Mouse (Mus musculus) C2C12 (cell line): ENCODE results near the gene Dock1. TPM values are rescaled to one million over a fixed set of nuclear protein-coding genes. Genes with fewer than 3 reads are reported as not detected.
A peak's percentile ranks its signal among the peaks of the same experiment; 100 is the strongest.

Experiments
- H3K27me3 ChIP-seq: one replicate; pipeline ENCODE4 v1.6.1; 2011; ENCODE audit not compliant: control insufficient read depth, insufficient read depth, insufficient read length
- H3K36me3 ChIP-seq: one replicate; pipeline ENCODE4 v1.6.1; 2011; ENCODE audit not compliant: control insufficient read depth, insufficient read depth
- H3K4me3 ChIP-seq: one replicate; pipeline ENCODE4 v1.5.1; 2011; ENCODE audit warnings: mild to moderate bottlenecking, control low read depth; ENCODE audit not compliant: poor library complexity, insufficient read depth, severe bottlenecking
- H3K79me2 ChIP-seq: one replicate; pipeline ENCODE4 v1.6.1; 2011; ENCODE audit not compliant: control insufficient read depth, insufficient read depth
- H3K79me3 ChIP-seq: one replicate; pipeline ENCODE4 v1.6.1; 2011; ENCODE audit warnings: low read depth, control low read depth
- H3ac ChIP-seq: one replicate; pipeline ENCODE3; 2011; ENCODE audit warnings: low read depth; ENCODE audit not compliant: control insufficient read depth, insufficient read length
- CEBPB ChIP-seq: IDR thresholded peaks from one replicate; pipeline ENCODE4 v1.6.1; 2011; ENCODE audit warnings: low read depth, mild to moderate bottlenecking, control low read depth, moderate library complexity
- CTCF ChIP-seq: IDR thresholded peaks from one replicate; pipeline ENCODE4 v1.5.1; 2011; ENCODE audit not compliant: control insufficient read depth, insufficient read depth, insufficient read length
- FOSL1 ChIP-seq: IDR thresholded peaks from one replicate; pipeline ENCODE4 v1.8.0; 2011; ENCODE audit warnings: mild to moderate bottlenecking, low read length; ENCODE audit not compliant: poor library complexity, insufficient read depth, severe bottlenecking
- MAX ChIP-seq: IDR thresholded peaks from one replicate; pipeline ENCODE4 v1.6.1; 2011; ENCODE audit warnings: mild to moderate bottlenecking, control low read depth
- MYOD1 ChIP-seq: IDR thresholded peaks from one replicate; pipeline ENCODE4 v1.6.1; 2011; ENCODE audit warnings: low read depth; ENCODE audit not compliant: control insufficient read depth, insufficient read length
- MYOG ChIP-seq: IDR thresholded peaks from one replicate; pipeline ENCODE4 v1.6.1; 2011; ENCODE audit not compliant: control insufficient read depth, insufficient read length; ENCODE audit errors: extremely low read depth
- USF1 ChIP-seq: IDR thresholded peaks from one replicate; pipeline ENCODE4 v1.6.1; 2011; ENCODE audit warnings: low read depth, mild to moderate bottlenecking, control low read depth, moderate library complexity
- long read RNA-seq, 2 experiments: library from polyadenylated mRNA; unstranded; transcript quantifications; one replicate each; pipeline ENCODE4 v2.0.0; 2019 to 2020
- polyA plus RNA-seq: library from polyadenylated mRNA; unstranded; fragments of >200 nt; fragmentation: generic; extraction: Trizol; gene quantifications from one replicate; pipeline ENCODE4 v1.2.1, GENCODE M21; 2012; ENCODE audit warnings: missing spikeins

The Dock1 gene
- polyA plus RNA-seq, result 12.1 TPM
- long read RNA-seq, experiment 1, partial matches to known transcripts, result 12 of 14 reads
- long read RNA-seq, experiment 1, other reads (novel, unspliced or antisense), result 1 of 14 reads
- long read RNA-seq, experiment 2, full-length matches to known transcripts, result 21 of 58 reads
- long read RNA-seq, experiment 2, partial matches to known transcripts, result 24 of 58 reads
- long read RNA-seq, experiment 2, other reads (novel, unspliced or antisense), result 13 of 58 reads

- TF ChIP-seq MYOG (no peak), CTCF (no peak), FOSL1 (no peak), MAX (peak; percentile 72)
- Histone ChIP-seq H3K36me3 (no peaks in the 10 kb centered on the region), H3ac (peak within 1 kb of the TSS; percentile 83), H3K4me3 (peak within 1 kb of the TSS; percentile 53), H3K79me3 (peaks cover 18% of the 10 kb centered on the region), H3K27me3 (no peaks in the 10 kb centered on the region), H3K79me2 (peaks cover 49% of the 10 kb centered on the region)
Measured at GRCm38 (mm10) chr7:134670312-134671002, at the start of gene Dock1. Gene Dock1, plus strand, starts transcription at chr7:134670654.

GRCm38 (mm10) chr7:134627906-134628305 lies 42.5 kb upstream of the Dock1 start:
- Histone ChIP-seq H3K27me3 (no peaks in the 10 kb centered on the region), H3K36me3 (no peaks in the 10 kb centered on the region), H3K4me3 (no peak overlapping the region)

GRCm38 (mm10) chr7:134650246-134650830 lies 20.1 kb upstream of the Dock1 start:
- TF ChIP-seq MAX (no peak), FOSL1 (peak; percentile 79), MYOG (no peak)
- no peaks in the 10 kb centered on the region for H3K79me3 ChIP-seq
- no peak overlapping the region for H3K4me3 ChIP-seq
- H3ac ChIP-seq, result no peak overlapping the region
- no peaks in the 10 kb centered on the region for H3K36me3 ChIP-seq
- H3K27me3 ChIP-seq, result no peaks in the 10 kb centered on the region
- H3K79me2 ChIP-seq, result no peaks in the 10 kb centered on the region

More at GRCm38 (mm10) chr7:134627906-134628305, 42.5 kb upstream of the Dock1 start:
- TF ChIP-seq MAX (no peak), USF1 (no peak), MYOG (no peak), FOSL1 (no peak), MYOD1 (no peak), CEBPB (no peak), CTCF (no peak)
- Histone ChIP-seq H3ac (no peak overlapping the region), H3K79me2 (no peaks in the 10 kb centered on the region), H3K79me3 (no peaks in the 10 kb centered on the region)

DNA sequence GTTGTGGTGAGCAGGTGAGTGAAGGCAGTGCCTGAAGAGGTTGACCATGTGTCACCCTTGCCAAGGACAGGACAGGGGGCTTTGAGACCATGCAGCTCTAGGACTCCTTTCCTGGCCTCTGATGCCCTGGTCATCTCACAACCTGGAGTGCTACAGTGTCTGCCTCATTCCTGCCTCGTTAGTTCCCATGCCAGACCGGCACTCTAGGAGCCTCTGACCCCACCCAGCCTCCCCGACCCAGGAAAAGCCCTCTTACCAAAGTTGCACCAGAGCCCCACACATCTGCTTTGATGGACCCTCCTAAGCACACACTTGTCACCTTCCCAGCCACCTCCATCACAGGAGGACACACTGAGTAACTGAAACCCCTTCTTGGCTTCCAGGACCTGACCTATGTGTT lies 19.4 kb upstream of the Dock1 start:
- Histone ChIP-seq H3K4me3 (no peak overlapping the region), H3K27me3 (no peaks in the 10 kb centered on the region), H3K79me3 (no peaks in the 10 kb centered on the region), H3K36me3 (no peaks in the 10 kb centered on the region), H3K79me2 (no peaks in the 10 kb centered on the region), H3ac (no peak overlapping the region)
- TF ChIP-seq MYOD1 (no peak), FOSL1 (no peak), USF1 (no peak), MAX (no peak), MYOG (no peak), CEBPB (no peak), CTCF (no peak)

DNA sequence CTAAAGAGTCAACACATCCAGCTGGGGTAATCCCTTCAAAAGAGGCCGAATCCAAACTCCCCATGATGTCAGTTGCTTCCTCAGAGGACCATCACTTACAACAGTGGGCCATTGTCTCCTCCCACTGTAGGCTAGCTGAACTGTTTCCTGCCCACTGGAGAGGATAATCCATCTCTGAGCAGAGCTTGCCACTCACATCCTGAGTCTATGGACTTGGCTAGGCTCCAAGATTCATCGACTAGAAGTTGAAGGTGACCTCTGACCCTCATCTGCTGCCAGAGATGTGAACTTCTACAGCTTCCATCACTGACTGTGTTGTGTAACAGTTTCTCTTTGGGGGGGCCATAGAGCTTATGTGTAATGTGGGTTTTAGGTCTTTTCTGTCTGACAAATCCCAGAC lies 7.2 kb upstream of the Dock1 start:
- no peaks in the 10 kb centered on the region for H3K27me3 ChIP-seq
- no peak overlapping the region for H3ac ChIP-seq
- H3K79me2 ChIP-seq, result no peaks in the 10 kb centered on the region
- no peak for TF ChIP-seq MAX
- no peak for TF ChIP-seq CEBPB
- TF ChIP-seq USF1, result no peak
- TF ChIP-seq FOSL1, result no peak
- no peak for TF ChIP-seq MYOG
- TF ChIP-seq MYOD1, result no peak
- TF ChIP-seq CTCF, result no peak
- no peaks in the 10 kb centered on the region for H3K36me3 ChIP-seq
- H3K79me3 ChIP-seq, result no peaks in the 10 kb centered on the region
- no peak overlapping the region for H3K4me3 ChIP-seq

GRCm38 (mm10) chr7:134665642-134666282 lies 4.7 kb upstream of the Dock1 start:
- H3K27me3 ChIP-seq, result no peaks in the 10 kb centered on the region
- H3K4me3 ChIP-seq, result no peak overlapping the region
- H3K36me3 ChIP-seq, result no peaks in the 10 kb centered on the region
- no peaks in the 10 kb centered on the region for H3K79me3 ChIP-seq
- TF ChIP-seq CTCF (no peak), MAX (no peak), MYOG (no peak), MYOD1 (no peak), CEBPB (no peak), USF1 (no peak), FOSL1 (no peak)
- no peak overlapping the region for H3ac ChIP-seq
- peaks cover 2% of the 10 kb centered on the region for H3K79me2 ChIP-seq
